Mouse (Mus musculus): ENCODE measurements around the gene Psg17. TPM values are rescaled to one million over a fixed set of nuclear protein-coding genes. Genes with fewer than 3 reads are reported as not detected.
"Not testable (repeated sequence)": the region's sequence is repeated elsewhere in the genome, so short reads cannot be mapped to it uniquely, and the experiment has no call there.

The Psg17 gene
- polyA plus RNA-seq (2012; rRNA removed) = 0.16 and 0.19 TPM in 2 replicates

GRCm38 (mm10) chr7:18821507-18821906 is at the start of gene Psg17:
TSS of gene Psg17 (minus strand) at chr7:18821607.
- TF ChIP-seq CTCF (IDR thresholded peaks at IDR 0.05; ENCODE audit: borderline replicate concordance, extremely low read depth, insufficient read depth, insufficient read length) (no peak), POLR2A (IDR thresholded peaks at IDR 0.05; ENCODE audit: borderline replicate concordance, extremely low read depth, insufficient read depth, insufficient read length, poor library complexity, severe bottlenecking) (no peak)

GRCm38 (mm10) chr7:18871031-18871430 is 49.6 kb upstream of the Psg17 start, which contains the start of gene Pglyrp1:
TSS of gene Pglyrp1 (plus strand) at chr7:18871331.
- DNase-seq (ENCODE audit: low read depth) = not testable (repeated sequence)

More at GRCm38 (mm10) chr7:18821507-18821906, at the start of gene Psg17:
- DNase-seq (ENCODE audit: low read depth) = no peak

GRCm38 (mm10) chr7:18868491-18868890 is 47.1 kb upstream of the Psg17 start:
- no peak for DNase-seq (ENCODE audit: low read depth)
- TF ChIP-seq CTCF (IDR thresholded peaks at IDR 0.05; ENCODE audit: borderline replicate concordance, extremely low read depth, insufficient read depth, insufficient read length) (peak; percentile 28; the same call in 1 of the 2 replicates), POLR2A (IDR thresholded peaks at IDR 0.05; ENCODE audit: borderline replicate concordance, extremely low read depth, insufficient read depth, insufficient read length, poor library complexity, severe bottlenecking) (no peak)

- DNase-seq (ENCODE audit: low read depth) = no peak
- no peak for TF ChIP-seq POLR2A (IDR thresholded peaks at IDR 0.05; ENCODE audit: borderline replicate concordance, extremely low read depth, insufficient read depth, insufficient read length, poor library complexity, severe bottlenecking)
- TF ChIP-seq CTCF (IDR thresholded peaks at IDR 0.05; ENCODE audit: borderline replicate concordance, extremely low read depth, insufficient read depth, insufficient read length) = no peak
Observed at GRCm38 (mm10) chr7:18862801-18863200, 41.4 kb upstream of the Psg17 start.

GRCm38 (mm10) chr7:18858310-18858916 is 37.0 kb upstream of the Psg17 start:
- TF ChIP-seq CTCF (IDR thresholded peaks at IDR 0.05; ENCODE audit: borderline replicate concordance, extremely low read depth, insufficient read depth, insufficient read length) (no peak), POLR2A (IDR thresholded peaks at IDR 0.05; ENCODE audit: borderline replicate concordance, extremely low read depth, insufficient read depth, insufficient read length, poor library complexity, severe bottlenecking) (no peak)
- DNase-seq (ENCODE audit: low read depth) = no peak

GRCm38 (mm10) chr7:18848395-18848794 is 27.0 kb upstream of the Psg17 start:
- TF ChIP-seq POLR2A (IDR thresholded peaks at IDR 0.05; ENCODE audit: borderline replicate concordance, extremely low read depth, insufficient read depth, insufficient read length, poor library complexity, severe bottlenecking) = no peak
- no peak for TF ChIP-seq CTCF (IDR thresholded peaks at IDR 0.05; ENCODE audit: borderline replicate concordance, extremely low read depth, insufficient read depth, insufficient read length)
- no peak for DNase-seq (ENCODE audit: low read depth)

GRCm38 (mm10) chr7:18844811-18845210 is 23.4 kb upstream of the Psg17 start:
- TF ChIP-seq POLR2A (IDR thresholded peaks at IDR 0.05; ENCODE audit: borderline replicate concordance, extremely low read depth, insufficient read depth, insufficient read length, poor library complexity, severe bottlenecking) = no peak
- no peak for TF ChIP-seq CTCF (IDR thresholded peaks at IDR 0.05; ENCODE audit: borderline replicate concordance, extremely low read depth, insufficient read depth, insufficient read length)
- DNase-seq (ENCODE audit: low read depth) = no peak

GRCm38 (mm10) chr7:18841174-18841567 is 19.8 kb upstream of the Psg17 start:
- TF ChIP-seq CTCF (IDR thresholded peaks at IDR 0.05; ENCODE audit: borderline replicate concordance, extremely low read depth, insufficient read depth, insufficient read length) (no peak), POLR2A (IDR thresholded peaks at IDR 0.05; ENCODE audit: borderline replicate concordance, extremely low read depth, insufficient read depth, insufficient read length, poor library complexity, severe bottlenecking) (no peak)
- DNase-seq (ENCODE audit: low read depth) = no peak

- TF ChIP-seq POLR2A (IDR thresholded peaks at IDR 0.05; ENCODE audit: borderline replicate concordance, extremely low read depth, insufficient read depth, insufficient read length, poor library complexity, severe bottlenecking) (peak; percentile 13; the same call in 1 of the 2 replicates), CTCF (IDR thresholded peaks at IDR 0.05; ENCODE audit: borderline replicate concordance, extremely low read depth, insufficient read depth, insufficient read length) (no peak)
Observed at GRCm38 (mm10) chr7:18840386-18841173, 19.2 kb upstream of the Psg17 start.

GRCm38 (mm10) chr7:18839865-18840264 is 18.5 kb upstream of the Psg17 start, which contains the start of gene Mill2:
TSS of gene Mill2 (plus strand) at chr7:18839966.
- peak; percentile 4 for DNase-seq (ENCODE audit: low read depth)
- TF ChIP-seq POLR2A (IDR thresholded peaks at IDR 0.05; ENCODE audit: borderline replicate concordance, extremely low read depth, insufficient read depth, insufficient read length, poor library complexity, severe bottlenecking) (no peak), CTCF (IDR thresholded peaks at IDR 0.05; ENCODE audit: borderline replicate concordance, extremely low read depth, insufficient read depth, insufficient read length) (no peak)

More at GRCm38 (mm10) chr7:18840386-18841173, 19.2 kb upstream of the Psg17 start:
- peak; percentile 72 for DNase-seq (ENCODE audit: low read depth)

- TF ChIP-seq CTCF (IDR thresholded peaks at IDR 0.05; ENCODE audit: borderline replicate concordance, extremely low read depth, insufficient read depth, insufficient read length) (no peak), POLR2A (IDR thresholded peaks at IDR 0.05; ENCODE audit: borderline replicate concordance, extremely low read depth, insufficient read depth, insufficient read length, poor library complexity, severe bottlenecking) (no peak)
- DNase-seq (ENCODE audit: low read depth) = no peak
Observed at GRCm38 (mm10) chr7:18832298-18832697, 10.9 kb upstream of the Psg17 start.

GRCm38 (mm10) chr7:18829545-18829944 is 8.1 kb upstream of the Psg17 start:
- TF ChIP-seq POLR2A (IDR thresholded peaks at IDR 0.05; ENCODE audit: borderline replicate concordance, extremely low read depth, insufficient read depth, insufficient read length, poor library complexity, severe bottlenecking) (no peak), CTCF (IDR thresholded peaks at IDR 0.05; ENCODE audit: borderline replicate concordance, extremely low read depth, insufficient read depth, insufficient read length) (no peak)
- DNase-seq (ENCODE audit: low read depth) = no peak
